Mouse (Mus musculus) megakaryocyte-erythroid progenitor cell, adult 5-6 weeks (primary cell): Measurements from ENCODE around the gene Cd53. TPM values are rescaled to one million over a fixed set of nuclear protein-coding genes. Genes with fewer than 3 reads are reported as not detected.
A peak's percentile ranks its signal among the peaks of the same experiment; 100 is the strongest.

Source experiments
- ATAC-seq: replicated peaks from 2 replicates; pipeline ENCODE4 v1.8.0; 2016; ENCODE audit warnings: mild to moderate bottlenecking, inconsistent platforms; ENCODE audit not compliant: severe bottlenecking, poor library complexity, low FRiP score, low TSS enrichment
- total RNA-seq, 2 experiments: library from RNA; stranded (forward) in 1 of 2; stranded (reverse) in 1 of 2; fragments of 200-1000, 215-1000 nt in 1 of 2; fragments of >200 nt in 1 of 2; fragmentation: Nextera tagmentation in 1 of 2; gene quantifications; 2 replicates each; pipeline ENCODE4 v1.2.3; 2014 to 2017

Gene Cd53
- total RNA-seq (2014; fragmentation: Nextera tagmentation) (8.7 and 10.3 TPM in 2 replicates), total RNA-seq (2017) (12.4 and 32.1 TPM in 2 replicates)

DNA sequence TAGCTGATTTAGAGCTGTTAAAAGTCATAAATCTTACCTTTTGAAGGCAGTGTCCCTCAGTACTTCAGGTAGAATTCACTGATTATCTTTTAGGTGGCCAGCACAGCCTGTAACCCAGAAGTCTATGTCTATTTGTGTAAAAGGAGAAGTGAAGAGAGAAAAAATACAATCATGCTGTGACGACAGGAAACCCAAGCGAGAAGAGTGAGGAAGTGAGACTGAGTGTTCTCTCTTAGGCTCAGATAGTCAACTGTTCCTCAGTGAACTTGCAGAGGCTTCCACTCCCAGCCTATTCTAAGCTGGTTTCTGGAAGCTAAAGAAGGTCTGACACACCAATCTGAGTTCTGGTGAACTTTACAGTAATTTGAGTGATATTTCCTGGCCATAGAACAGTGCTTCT lies at the start of gene Cd53:
Gene Cd53, minus strand, starts transcription at position 220 of the 400 bp plus-strand sequence.
- peak; percentile 41; the same call in 1 of the 2 replicates for ATAC-seq

GRCm38 (mm10) chr3:106832107-106832506 lies 42.2 kb upstream of the Cd53 start:
- ATAC-seq: no peak

GRCm38 (mm10) chr3:106826187-106826586 lies 36.2 kb upstream of the Cd53 start, which contains the start of gene Olfr266:
Gene Olfr266 (minus strand): TSS chr3:106826287.
- no peak for ATAC-seq

DNA sequence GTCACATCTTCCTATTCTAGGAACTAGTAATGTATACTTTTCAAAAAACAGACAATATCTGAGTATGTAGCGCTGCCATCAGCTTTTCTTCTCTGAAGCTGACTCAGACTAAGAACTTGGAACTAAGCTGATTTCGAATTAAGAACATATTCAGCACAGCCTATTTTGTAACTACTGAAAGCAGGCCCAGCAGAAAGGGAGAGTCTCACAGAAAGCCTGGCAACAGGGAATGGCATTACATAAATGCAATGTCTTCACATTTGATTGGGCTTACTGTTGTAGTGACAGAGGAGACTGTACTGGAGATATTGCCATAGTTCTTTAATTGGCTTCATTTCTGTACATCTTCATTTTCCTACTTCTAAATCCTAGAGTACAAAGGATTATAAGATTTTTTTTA lies 27.7 kb upstream of the Cd53 start:
- no peak for ATAC-seq

GRCm38 (mm10) chr3:106808972-106809695 lies 19.2 kb upstream of the Cd53 start:
- ATAC-seq: no peak

- no peak for ATAC-seq
Observed at GRCm38 (mm10) chr3:106798079-106798478, 8.1 kb upstream of the Cd53 start.

DNA sequence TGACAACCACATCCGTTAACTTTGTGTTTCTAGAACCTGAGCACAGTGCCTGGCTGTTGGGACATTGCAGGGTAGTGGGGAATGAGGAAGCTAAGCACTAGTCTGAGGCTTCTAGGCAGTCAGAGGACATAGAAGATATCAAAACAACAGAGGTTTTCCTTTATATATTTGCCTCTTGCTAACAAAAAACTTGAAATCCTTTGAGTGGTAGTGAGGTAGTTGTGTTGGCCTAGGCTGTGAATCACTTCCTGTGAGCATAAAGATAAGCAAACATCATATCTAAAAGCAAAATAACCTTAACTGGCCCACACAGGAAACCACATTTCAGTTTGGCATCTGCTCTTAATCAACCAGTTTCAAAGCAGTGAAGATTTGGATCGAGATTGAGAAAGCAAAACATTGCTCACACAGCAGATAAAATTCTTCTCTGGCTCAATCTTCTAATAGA lies 1.5 kb downstream of the Cd53 start:
- ATAC-seq: no peak

GRCm38 (mm10) chr3:106787972-106788371 lies 2.0 kb downstream of the Cd53 start:
- ATAC-seq: no peak

DNA sequence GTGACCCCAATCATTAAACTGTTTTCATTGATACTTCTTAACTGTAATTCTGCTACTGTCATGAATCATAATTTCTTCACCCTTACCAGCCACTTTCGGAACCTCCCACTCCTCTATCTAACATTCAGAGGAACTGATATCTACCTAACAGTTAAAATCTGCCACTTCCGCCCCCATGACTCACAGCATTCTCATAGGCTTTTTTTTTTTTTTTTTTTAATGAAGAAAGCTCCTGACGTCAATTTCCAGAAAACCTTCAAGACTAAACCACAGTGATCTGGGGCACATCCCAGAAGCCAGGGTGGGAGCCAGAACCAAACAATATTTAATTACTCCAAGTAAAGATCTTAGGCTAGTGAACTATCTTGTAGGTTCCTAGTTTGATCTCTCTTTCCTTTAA lies 4.8 kb downstream of the Cd53 start:
- no peak for ATAC-seq

DNA sequence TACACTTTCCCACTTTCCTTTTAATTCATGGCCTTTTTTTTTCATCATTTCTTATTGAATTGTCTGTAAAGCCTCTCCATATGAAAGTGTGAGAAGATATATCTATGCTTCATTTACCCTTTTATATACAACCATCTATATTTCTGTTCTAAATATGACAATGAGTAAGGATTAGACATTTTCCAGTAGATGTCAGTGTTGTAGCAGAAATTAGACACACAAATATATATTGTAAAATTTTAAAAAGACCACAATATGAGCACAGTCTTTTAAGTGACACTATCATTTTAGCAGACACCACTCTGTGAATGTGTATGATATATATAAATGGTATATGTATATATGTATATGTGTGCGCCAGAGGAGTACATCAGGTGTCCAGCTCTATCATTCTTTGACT lies 18.1 kb downstream of the Cd53 start:
- no peak for ATAC-seq

DNA sequence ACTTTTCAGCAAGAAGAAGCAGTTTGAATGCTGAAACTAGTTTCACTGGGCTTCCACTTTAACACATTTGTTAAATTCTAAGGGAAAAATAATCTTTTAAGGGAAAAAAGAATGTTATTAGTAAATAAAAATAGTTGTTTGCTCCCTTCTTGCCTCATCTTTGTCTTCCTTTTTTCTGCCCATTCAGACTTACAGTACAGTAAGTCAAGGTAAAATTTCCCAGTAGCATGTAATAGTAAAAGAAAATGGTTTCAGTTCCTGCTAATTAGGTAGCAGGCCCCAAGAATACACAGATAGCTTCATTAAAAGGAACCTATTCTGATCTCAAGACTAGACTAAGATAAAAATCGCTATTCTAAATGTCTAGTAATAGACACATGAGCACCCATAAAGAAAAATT lies 34.1 kb downstream of the Cd53 start:
- no peak for ATAC-seq

DNA sequence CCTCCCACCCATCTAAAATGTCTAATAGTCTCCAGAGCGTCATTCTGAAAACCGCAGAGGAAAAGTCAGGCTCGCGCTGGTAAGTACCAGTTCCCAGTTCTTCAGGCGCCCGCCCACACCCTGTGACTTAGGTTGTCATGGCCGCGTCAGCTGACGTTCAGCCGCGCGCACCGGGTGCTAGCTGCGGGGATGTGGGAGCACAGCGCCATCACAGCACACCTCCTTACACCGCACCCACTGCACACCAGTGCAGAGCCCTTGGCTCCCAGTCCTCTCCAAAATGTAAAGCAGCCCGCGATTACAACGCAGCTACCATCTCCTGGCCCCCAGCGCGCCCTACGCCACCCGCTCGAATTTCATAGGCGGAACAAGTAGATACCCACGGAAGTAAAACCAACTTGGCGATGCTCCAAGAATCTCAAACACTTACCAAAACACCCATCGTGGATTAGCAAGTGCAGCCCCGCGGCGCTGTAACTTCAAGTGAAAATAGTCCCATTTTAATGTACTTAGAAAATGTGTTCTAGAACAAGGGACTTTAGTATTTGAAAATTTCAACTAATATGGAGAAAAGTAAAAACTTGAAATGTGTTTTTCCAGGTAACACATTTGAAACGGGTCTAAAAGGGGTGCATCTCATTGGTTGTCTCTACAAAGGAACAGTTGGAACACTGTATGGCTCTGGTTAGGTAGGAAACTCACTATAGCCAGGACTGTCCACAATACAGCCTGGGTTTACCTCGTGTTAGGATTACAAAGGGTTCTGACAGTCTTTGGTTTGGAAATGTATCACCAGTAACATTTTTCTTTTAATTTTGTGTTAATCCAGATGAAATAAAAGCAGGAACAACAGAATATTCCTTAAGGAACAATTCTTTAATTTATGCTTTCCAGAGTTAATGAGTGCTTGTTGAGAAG lies 67.7 kb downstream of the Cd53 start:
- ATAC-seq: peak; percentile 87

DNA sequence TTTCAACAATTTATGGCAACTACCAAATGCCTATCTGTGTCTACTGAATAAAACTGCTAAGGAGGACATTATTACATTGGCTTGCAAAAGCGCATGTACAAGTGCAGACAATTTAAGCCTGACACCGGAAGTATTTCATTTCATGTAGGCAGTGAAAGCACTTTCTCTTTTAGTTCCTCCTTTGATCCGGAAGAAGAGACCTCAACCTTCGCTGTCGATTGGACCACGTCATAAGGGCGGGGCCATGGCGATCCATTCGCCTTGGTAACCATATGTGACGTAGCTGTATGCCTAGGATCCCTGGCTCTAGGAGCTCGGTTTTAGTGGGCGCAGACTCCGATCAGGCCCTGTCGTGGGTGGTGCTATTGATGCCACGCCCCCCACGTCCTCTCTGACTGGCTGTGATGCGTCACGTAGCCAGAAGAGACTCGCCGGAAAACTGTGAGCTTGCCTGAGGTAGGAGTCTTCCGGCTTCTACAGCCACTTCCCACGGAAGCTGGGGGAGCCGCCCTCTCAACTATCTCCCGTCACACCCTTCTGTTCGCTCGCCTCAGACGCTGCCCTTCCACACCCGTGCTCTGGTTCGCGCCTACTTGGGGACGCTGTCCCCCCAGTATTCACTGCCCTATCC lies 68.4 kb downstream of the Cd53 start:
- peak; percentile 96 for ATAC-seq

Other genes starting within 250 kb of the Cd53 start
- gene Dram2, start 242.4 kb downstream of the Cd53 start, total RNA-seq (2014; fragmentation: Nextera tagmentation): 19.7 and 38.4 TPM in 2 replicates
- 24.7 and 41.6 TPM in 2 replicates for gene Dram2, start 242.4 kb downstream of the Cd53 start, total RNA-seq (2017)
- 18.1 and 28.3 TPM in 2 replicates for gene Cept1, start 242.3 kb downstream of the Cd53 start, total RNA-seq (2014; fragmentation: Nextera tagmentation)
- gene Cept1, start 242.3 kb downstream of the Cd53 start, total RNA-seq (2017): 42.5 and 49.3 TPM in 2 replicates
- 26.9 and 48.7 TPM in 2 replicates for gene Lrif1, start 105.2 kb downstream of the Cd53 start, total RNA-seq (2014; fragmentation: Nextera tagmentation)
- gene Lrif1, start 105.2 kb downstream of the Cd53 start, total RNA-seq (2017): 25.2 and 33.0 TPM in 2 replicates
- not detected in 2 replicates for gene Olfr266, start 36.1 kb upstream of the Cd53 start, total RNA-seq (2014; fragmentation: Nextera tagmentation)
- not detected in 2 replicates for gene Olfr266, start 36.1 kb upstream of the Cd53 start, total RNA-seq (2017)
- 7.5 and 9.6 TPM in 2 replicates for gene Kcna3, start 246.0 kb upstream of the Cd53 start, total RNA-seq (2014; fragmentation: Nextera tagmentation)
- 6.0 and 7.4 TPM in 2 replicates for gene Kcna3, start 246.0 kb upstream of the Cd53 start, total RNA-seq (2017)